Mouse (Mus musculus): Measurements from ENCODE around the gene Brip1. TPM values are rescaled to one million over a fixed set of nuclear protein-coding genes. Genes with fewer than 3 reads are reported as not detected.

Gene Brip1
- polyA plus RNA-seq, 1 experiment from 2014 or later: 0.60 TPM

DNA sequence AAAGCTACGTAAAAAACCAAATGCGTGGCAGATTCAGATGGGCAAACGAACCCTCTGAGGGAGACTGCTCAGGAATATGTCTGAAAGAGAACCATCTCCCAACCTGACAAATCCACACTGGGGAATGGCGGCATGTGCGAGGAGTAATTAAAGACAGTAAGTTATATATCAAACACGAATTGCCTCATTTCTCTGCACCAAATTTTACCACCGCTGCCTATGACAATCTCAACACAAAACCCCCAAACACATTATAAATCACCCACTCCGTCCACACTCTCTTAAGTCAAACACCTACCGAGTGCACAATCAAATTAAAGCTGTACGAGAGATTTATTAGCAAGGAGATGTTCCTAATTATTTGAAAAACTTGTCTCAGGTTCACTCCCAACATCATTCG lies 184.8 kb downstream of the Brip1 start:
- Histone ChIP-seq H3K36me3 (no peaks in the 10 kb centered on the region), H3K4me3 (replicated peaks) (no peak overlapping the region), H3K27ac (replicated peaks) (no peak overlapping the region), H3K9ac (replicated peaks) (no peak overlapping the region), H3K9me3 (replicated peaks) (no peaks in the 10 kb centered on the region), H3K4me2 (no peak overlapping the region), H3K4me1 (0 out of 2 replicates have a peak, but pooled peaks cover 5% of the 10 kb centered on the region), H3K27me3 (replicated peaks) (no peaks in the 10 kb centered on the region)
- 48% methylated on average over 11 of the region's 11 CpGs for WGBS
- no peak for ATAC-seq (ENCODE audit: low FRiP score)

DNA sequence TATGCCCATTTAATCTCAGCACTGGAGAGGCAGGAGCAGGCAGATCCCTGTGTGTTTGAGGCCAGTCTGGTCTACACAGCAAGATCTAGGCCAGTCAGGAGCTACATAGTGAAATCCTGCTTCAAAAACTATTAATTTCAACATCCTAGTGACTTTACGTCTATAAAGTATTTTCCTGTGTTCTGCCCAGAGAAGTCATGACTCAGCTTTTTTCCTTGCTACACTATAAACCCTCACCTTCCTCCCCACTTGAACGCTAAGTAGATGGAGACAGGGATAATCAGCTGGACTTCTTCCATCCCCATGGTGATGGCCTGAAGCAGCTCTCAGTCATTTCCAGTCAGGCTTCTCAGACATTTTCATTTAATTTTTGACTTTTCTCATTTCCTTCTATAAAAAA lies 187.9 kb downstream of the Brip1 start:
- Histone ChIP-seq H3K4me1 (0 out of 2 replicates have a peak, but pooled peaks cover 5% of the 10 kb centered on the region), H3K27me3 (replicated peaks) (no peaks in the 10 kb centered on the region), H3K27ac (replicated peaks) (no peak overlapping the region), H3K4me3 (replicated peaks) (no peak overlapping the region), H3K4me2 (no peak overlapping the region), H3K9me3 (replicated peaks) (no peaks in the 10 kb centered on the region), H3K9ac (replicated peaks) (no peak overlapping the region), H3K36me3 (no peaks in the 10 kb centered on the region)
- 69% methylated on average over 2 of the region's 2 CpGs for WGBS
- ATAC-seq (ENCODE audit: low FRiP score): no peak

DNA sequence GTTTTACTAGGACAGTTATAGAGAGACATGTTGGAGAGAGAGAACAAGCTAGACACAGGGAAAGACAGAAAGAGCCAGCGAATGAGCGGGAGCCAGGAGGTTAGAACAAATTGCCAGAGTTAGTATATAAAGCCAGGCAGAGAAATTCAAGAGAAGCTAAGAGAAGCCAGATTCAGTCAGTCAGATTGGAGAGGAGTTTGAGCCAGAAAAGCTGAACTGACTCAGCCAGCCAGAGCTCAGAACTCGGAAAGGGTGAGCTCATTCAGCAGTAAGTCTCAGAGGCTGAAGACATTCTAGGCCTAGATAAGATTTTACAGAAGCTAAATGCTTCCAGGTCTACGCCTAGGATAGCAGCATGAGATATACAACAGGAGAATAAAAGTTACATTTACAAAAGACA lies 190.5 kb downstream of the Brip1 start:
- Histone ChIP-seq H3K27ac (replicated peaks) (no peak overlapping the region), H3K36me3 (no peaks in the 10 kb centered on the region), H3K4me2 (no peak overlapping the region), H3K27me3 (replicated peaks) (no peaks in the 10 kb centered on the region), H3K4me3 (replicated peaks) (no peak overlapping the region), H3K9me3 (replicated peaks) (no peaks in the 10 kb centered on the region), H3K9ac (replicated peaks) (no peak overlapping the region), H3K4me1 (no peaks in the 10 kb centered on the region)
- 95% methylated on average over 4 of the region's 4 CpGs for WGBS
- ATAC-seq (ENCODE audit: low FRiP score): no peak

DNA sequence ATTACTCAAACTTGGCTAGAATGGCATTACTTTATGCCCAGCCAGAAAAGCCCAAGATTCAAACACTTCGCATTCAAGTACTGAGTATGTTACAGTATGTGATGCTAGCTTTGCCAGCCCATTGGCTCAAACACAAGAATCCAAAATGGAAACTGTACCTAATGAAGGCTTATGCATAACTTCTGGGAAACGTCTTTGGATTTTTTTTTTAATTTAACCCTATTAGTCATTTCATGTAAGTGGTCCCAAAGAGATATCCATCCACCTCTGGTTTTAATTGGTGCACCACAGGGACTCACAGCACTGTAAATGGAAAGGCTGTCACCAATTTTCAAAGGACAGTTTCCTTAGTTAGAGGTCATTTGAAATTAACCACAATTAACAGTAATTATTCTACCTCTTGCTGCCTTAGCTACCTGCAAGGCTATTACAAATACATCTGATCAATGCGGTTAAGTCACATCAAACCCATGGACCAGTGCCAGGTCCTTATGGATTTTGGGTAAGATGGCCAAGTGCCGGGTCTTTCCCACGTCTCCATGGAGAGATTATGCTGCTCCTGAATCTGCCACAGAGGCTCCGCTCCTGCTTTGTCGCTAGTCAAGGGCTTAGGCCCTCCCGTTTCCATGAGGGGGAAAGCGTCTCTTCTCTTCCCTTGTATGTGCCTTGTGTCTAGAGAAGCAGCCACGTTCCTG lies 192.6 kb downstream of the Brip1 start:
- 72% methylated on average over 10 of the region's 10 CpGs for WGBS
- H3K4me1 ChIP-seq: no peaks in the 10 kb centered on the region; the same call in 1 of the 2 replicates
- no peaks in the 10 kb centered on the region for H3K36me3 ChIP-seq
- H3K9me3 ChIP-seq (replicated peaks): no peaks in the 10 kb centered on the region
- ATAC-seq (ENCODE audit: low FRiP score): no peak
- no peaks in the 10 kb centered on the region for H3K27me3 ChIP-seq (replicated peaks)
- H3K27ac ChIP-seq (replicated peaks): no peak overlapping the region
- no peak overlapping the region for H3K9ac ChIP-seq (replicated peaks)
- H3K4me2 ChIP-seq: no peak overlapping the region
- H3K4me3 ChIP-seq (replicated peaks): no peak overlapping the region

Other genes with a start within 250 kb of the Brip1 start
- 17.8 and 17.9 TPM in 2 replicates for gene Ints2, start 56.4 kb upstream of the Brip1 start, polyA plus RNA-seq (2015; fragmentation: Nextera tagmentation; extraction: Ambion mirVana)
- 6.6 and 6.8 TPM in 2 replicates for gene Med13, start 156.4 kb upstream of the Brip1 start, polyA plus RNA-seq (2015; fragmentation: Nextera tagmentation; extraction: Ambion mirVana)